Mouse (Mus musculus) heart, postnatal 25 days (tissue): Measurements from ENCODE around the gene Arhgef19. TPM values are rescaled to one million over a fixed set of nuclear protein-coding genes. Genes with fewer than 3 reads are reported as not detected.
A peak's percentile ranks its signal among the peaks of the same experiment; 100 is the strongest.

Source experiments
- DNase-seq: peaks from one replicate; pipeline ENCODE4 v3.0.0; 2022; ENCODE audit warnings: low spot score
- intact Hi-C: fragments of 180-260 bp; cut with DNase I; formaldehyde crosslinking; loops from one replicate; pipeline ENCODE4 v1.15.1; 2025
- total RNA-seq, 2 experiments: library from RNA; stranded (reverse); gene quantifications; 2 replicates each; pipeline ENCODE4 v1.2.3; 2021

The Arhgef19 gene
- total RNA-seq, 2 experiments from 2014 or later, result 28.5 to 36.4 TPM

DNA sequence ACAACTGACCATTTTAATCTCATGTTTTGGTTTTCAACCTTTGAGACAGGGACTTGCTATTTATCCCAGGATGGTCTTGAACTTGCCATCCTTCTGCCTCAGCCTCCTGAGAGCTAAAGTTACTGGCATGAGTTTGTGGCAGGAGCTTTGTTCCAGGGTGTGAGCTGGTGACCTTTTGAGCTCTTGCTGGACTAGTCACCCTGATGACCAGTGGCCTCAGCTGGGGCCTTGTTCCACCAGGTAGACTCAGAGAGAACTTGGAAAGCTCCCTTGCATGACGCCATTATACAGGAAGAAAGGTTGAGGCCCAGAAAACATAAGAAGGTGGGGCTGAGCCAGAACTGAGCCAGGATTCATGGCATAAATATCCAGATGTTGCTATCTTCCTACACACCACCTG is 41.2 kb downstream of the Arhgef19 start:
- intact Hi-C loops, result no loop called here
- no peak for DNase-seq

DNA sequence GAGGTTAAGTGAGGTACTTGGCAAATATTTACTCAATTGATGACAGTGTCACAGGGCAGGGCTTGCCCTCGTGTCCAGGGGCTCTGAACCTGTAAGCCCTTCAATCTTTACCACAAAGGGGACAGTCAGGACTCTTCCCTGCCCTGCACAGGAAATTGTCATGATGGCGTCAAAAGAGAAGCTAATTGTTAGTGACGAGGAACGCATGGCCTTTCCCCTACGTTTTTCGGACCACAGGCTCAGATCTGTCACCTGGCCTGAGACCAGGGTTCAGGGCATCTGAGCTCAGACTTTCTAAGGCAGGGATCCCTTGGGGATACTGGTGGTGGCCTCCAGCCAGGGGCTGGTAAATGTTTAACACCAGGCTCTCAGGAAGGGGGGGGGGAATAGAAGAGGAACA is 41.9 kb downstream of the Arhgef19 start:
- no peak for DNase-seq
- intact Hi-C loops, result no loop called here

DNA sequence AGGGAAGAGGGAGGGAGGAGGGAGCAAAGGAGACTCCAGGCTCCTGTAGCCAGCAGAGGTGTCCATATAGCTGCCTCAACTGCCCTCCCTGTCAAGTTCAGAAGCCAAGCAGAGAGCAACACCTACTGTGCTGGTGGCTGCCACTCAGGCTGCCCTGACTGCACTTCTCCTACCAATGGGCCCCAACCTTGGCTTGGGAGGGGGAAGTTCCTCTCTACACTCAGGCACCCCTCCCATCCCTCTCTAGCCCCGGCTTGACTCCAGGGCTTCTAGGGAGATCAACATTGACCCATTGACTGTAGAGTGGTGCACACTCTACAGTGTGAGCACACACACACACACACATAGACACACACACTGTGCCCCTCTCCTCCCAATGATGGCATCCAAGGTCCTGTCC is 42.3 kb downstream of the Arhgef19 start:
- DNase-seq, result no peak
- intact Hi-C loops, result no loop called here

DNA sequence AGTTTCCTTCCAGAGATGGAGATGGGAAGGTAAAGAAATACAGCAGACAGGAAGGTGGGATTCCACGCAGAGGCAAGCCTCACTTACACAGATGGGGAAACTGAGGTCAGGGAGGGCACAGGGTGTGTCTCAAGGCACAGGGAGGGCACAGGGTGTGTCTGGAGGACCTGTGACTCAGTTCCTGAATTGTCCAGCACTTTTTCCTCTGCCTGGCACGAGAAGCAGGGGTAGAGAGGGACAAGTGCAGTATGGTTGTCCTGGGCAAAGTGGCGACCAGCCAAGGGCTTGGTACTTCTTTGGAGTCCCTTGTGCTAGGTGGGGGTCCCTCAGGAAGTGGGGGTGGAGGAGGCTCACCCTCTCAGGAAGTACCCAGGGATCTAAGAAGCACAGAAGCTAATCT is 42.8 kb downstream of the Arhgef19 start:
- intact Hi-C loops, result no loop called here

DNA sequence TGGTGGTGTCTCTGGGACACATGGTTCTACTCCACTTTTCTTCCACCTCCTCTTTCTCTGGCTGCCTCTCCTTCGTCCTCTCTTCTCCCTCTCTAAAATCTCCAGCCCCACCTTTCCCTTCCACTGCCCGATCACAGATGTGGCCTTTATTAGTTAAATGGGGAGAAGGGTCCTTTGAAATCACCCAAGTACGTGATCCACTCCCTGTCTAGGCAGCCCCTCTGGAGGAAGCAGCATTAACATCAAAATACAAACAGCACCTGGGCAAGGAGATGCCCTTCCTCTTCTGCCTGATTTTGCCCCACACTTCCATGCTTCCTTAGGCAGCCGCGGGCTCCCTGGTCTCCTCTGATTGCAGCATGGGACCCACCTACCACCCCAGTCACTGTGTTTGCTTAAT is 43.3 kb downstream of the Arhgef19 start:
- intact Hi-C loops, result no loop called here

More for the DNA sequence above, 42.8 kb downstream of the Arhgef19 start:
- DNase-seq, result no peak

DNA sequence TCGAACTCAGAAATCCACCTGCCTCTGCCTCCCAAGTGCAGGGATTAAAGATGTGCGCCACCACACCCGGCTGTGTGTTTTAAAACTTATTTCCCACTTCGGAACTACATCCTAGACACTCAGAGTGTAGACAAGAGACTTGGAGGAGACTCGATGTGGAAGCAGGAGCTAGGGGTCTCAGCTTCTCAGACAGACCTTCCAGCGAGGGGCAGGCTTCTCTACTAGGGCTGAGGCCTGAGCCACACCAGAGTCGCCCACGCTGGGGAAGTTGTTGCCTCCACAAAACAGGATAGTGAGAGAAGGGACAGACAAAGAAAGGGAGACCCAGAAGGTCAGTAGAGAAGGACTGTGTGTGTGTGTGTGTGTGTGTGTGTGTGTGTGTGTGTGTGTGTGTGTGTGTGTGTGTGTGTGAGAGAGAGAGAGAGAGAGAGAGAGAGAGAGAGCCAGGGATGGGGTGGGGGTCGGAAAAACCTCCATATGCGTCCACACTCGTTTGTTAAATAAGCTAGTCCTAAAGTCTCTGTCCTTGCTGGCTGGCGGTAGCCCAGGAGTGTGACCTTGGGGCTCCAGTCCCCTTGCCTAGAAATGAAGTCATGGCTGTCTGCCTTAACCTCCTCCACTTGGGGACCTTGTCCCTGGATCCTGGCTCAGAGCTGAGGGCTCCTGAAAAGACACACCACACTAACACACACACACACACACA is 44.0 kb downstream of the Arhgef19 start:
- intact Hi-C loops, result no loop called here
- no peak for DNase-seq

More for the DNA sequence above, 43.3 kb downstream of the Arhgef19 start:
- DNase-seq, result no peak

DNA sequence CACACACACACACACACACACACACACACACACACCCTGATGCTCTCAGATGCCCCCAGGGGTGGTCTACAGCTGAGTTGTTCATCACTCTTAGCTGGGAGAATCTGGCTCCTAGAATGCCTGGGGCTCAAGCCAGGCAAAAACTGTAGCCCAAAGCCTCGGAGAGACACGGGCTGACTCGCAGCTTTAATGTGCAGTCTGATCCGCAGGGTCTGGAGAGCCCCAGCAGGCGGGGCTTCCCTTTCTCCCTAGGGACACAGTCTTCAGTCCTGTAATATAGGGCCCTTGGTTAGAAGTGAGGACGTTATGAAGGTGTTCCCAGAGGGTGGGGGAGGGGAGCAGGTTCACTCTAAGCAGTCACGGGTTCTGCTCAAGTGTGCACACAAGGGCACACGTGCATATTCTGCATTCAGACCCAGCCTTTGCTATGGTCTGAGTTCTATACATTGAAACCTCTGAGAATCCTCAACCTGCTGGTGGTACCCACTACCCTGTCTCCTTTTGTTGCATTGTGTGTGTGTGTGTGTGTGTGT is 44.6 kb downstream of the Arhgef19 start:
- DNase-seq, result no peak
- intact Hi-C loops, result no loop called here

DNA sequence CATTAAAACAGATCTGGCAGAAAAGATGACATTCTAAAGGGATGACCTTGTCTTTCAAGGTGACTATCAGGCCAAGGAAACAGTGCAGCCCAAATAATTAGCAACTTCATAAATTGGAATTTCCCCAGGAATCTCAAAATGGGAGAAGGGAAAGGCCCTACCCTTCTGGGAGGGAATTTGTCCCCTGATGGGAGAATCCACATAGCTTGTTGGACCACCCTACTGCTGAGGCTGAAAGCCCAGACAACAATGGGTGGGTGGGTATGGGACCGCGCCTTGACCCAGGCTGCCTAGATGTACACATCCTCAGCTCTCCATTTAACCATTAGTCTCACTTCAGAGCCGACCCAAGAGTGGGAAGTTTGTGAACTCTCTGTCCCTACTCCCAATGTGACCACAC is 45.2 kb downstream of the Arhgef19 start:
- intact Hi-C loops, result no loop called here
- no peak for DNase-seq

DNA sequence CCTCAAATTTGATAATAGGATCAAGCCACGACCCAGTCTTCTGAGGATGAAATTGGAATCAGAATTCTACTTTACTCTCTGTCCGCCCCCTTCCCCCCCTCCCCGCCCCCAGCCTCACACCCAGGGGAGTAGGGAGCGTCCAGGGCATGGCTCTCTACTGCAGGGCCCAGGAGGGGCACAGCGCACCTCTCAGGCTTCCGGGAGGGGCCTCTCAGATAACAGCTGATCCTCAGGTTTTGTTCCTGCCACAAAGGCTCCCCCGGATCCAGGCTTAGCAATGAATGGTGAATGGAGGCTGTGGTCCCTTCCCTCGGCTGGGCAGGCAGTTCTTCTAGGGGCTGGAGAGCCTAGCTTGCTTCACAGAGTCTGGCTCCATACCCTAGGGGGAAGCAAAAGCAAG is 45.8 kb downstream of the Arhgef19 start:
- intact Hi-C loops, result loop anchor here (5.0 kb wide), 1 partner anchor 67 kb away; no protein-coding TSS in a partner anchor

DNA sequence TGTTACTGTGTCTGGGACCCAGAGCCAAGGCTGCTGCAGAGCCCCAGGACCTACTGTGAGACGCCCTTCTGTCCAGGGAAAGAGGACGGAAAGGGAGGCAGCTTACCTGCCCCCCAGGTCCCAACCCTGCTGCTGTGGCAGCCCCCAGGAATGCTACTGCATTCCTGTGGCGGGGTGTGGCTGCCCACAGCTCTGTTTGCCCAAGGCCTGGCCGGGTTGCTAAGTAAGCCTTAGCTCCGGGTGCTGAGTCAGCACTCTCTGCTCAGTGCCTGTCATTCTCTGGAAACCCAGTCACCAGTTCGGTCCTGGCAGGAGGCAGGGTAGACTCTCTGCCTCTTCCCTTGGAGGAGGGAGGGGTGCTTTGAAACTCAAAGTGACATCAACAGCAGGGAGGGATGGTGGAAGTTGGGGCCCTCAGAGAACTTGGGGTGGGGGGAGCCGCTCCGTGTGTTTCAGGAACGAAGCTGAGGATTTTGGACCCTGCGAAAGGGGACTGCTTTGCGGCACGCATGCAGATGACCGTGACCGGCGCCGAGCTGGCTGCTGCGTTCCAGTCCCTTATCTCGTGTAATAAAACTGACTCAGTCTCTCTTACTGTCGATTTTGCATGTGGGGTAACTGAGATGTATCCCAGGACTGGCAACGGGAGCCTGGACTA is 47.7 kb downstream of the Arhgef19 start:
- intact Hi-C loops, result loop anchor here (5.0 kb wide), 1 partner anchor 65 kb away; no protein-coding TSS in a partner anchor
- DNase-seq, result no peak

More for the DNA sequence above, 45.8 kb downstream of the Arhgef19 start:
- no peak for DNase-seq

DNA sequence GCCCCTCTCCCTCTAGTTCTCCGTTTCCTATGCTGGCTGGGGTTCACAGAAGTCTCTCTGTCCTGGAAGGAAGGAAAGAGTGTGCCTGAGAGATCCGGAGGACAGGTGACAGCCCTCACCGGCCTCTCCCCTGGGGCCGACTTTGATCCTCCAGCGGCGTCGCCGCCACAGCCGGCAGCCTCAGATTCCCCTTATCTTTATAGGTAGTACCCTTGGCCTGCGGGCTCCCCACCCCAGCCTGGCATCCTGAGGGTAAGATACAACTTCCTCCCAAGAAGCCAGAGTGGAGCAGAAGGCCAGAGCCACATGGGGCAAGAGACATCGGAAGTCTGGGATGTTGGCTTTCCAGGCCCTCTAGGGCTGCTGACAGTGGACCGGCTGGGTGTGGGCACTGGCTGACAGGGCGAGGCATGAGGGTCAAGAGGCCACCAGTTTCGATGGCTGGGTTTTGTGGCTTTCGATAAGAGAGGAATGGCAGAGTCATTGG is 48.3 kb downstream of the Arhgef19 start:
- DNase-seq, result no peak
- intact Hi-C loops, result loop anchor here (5.0 kb wide), 1 partner anchor 65 kb away; no protein-coding TSS in a partner anchor

DNA sequence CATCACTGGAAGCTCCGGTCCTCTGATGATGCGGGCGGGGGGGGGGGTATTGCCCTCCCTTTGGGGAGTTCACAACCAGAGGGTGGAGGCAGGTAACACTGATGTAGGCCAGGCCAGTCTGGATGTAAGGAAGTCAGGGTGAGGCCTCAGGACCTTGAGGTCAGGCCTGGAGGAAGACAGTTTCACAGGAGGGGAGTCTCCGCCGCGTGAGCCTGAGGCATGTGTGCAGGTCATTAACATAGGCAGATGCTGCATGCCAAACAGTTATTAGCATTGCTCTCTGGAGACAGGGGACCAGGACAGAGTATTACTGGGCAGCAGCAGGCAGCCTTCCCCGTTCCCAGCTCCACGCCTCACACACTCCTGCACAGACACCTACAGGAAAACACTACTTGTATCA is 48.9 kb downstream of the Arhgef19 start:
- intact Hi-C loops, result loop anchor here (5.0 kb wide), 1 partner anchor 64 kb away; no protein-coding TSS in a partner anchor
- no peak for DNase-seq

DNA sequence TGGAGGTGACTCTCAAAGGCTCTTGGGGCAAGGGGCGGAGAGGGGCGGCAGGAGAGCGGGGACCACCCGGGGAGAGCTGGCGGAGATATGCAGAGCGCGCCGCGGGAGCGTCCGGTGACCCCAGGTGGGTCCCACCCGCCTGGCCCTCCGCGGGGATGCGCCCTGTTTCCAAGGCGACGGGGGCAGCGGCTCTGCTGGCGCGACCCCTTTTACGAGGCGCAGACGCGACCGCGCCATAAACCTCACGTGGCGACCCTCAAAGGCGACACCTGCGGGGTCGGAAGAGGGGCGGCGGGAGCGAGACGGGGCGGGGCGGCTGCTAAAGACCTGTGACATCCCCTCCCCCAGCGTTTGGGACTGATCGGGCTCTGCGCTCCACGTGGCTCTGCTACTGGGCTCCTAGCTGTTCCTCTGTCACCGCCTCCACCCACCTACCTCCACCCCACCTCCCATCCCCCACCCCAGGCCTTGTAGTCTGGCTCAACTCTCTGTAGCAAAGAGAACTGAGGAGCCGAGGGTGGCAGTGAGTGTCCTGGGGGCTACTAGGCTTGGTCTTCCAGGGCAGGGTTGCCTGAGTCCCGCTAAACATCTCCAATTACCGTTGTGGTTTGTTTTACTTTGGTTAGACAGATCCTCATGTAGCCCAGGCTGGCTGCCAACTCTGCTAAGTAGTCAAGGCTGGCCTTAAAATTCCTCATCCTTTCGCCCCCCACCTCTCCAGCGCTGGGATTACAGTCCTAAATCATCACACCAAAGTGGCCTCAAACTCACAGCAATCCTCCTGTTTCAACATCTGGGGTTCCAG is 52.5 kb downstream of the Arhgef19 start:
- no peak for DNase-seq
- intact Hi-C loops, result no loop called here

DNA sequence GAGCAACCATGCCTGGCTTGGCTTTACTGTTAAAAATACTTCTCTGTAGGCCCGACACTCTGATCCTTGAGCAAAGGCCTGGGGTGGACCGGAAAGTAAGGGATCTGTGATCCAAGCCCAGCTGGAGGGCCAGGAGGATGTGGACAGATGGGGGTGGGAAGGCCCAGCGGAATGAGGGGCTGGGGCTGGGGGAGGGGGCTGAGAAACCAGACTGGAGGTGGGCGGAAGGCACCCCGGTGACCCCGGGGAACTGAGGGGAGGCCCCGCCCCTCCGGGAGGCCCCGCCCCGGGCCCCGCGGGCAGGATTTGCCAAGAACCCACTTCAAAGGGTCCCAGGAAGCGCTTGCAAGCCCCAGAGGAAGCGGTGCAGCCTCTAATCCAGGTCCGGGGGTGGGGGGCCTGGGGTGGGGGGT is 56.5 kb downstream of the Arhgef19 start:
- intact Hi-C loops, result no loop called here
- DNase-seq, result no peak

DNA sequence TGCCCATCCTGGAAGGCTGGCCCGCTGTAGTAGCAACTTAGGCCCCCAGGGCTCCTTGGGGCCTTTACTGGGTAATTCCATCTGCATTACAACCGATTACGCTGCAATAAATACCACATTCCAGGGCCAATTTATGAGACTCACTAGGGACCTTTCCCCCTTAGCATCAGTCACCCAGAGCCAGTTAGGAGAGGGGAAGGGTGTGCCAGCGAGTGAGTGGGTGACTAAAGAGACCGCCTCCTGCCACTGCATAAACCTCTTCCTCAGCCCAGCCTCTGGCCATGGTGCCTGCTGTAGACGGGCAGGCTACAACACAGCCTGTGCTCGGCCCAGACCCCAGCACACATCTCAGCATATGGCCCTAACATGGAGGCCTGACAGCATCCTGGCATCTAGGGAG is 58.6 kb downstream of the Arhgef19 start:
- no peak for DNase-seq
- intact Hi-C loops, result no loop called here

DNA sequence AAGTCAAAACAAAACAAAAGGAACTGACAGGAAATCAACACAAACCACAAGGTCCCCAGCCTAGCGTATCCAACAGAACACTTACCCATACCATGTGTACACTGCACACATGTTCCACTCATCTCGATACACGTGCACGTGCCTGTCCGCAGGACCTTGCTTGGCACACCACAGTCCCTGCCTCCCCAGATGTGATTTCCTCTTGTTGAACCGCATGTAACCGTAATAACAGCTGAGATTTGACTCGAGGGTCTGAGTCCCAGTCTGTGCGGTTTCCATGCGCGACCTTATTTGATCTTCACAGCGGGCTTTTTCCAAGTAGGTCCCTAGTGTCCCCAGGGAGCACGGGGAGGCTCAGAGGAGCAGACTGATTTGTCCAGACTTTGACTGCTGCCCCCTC is 60.1 kb downstream of the Arhgef19 start:
- intact Hi-C loops, result no loop called here
- no peak for DNase-seq

DNA sequence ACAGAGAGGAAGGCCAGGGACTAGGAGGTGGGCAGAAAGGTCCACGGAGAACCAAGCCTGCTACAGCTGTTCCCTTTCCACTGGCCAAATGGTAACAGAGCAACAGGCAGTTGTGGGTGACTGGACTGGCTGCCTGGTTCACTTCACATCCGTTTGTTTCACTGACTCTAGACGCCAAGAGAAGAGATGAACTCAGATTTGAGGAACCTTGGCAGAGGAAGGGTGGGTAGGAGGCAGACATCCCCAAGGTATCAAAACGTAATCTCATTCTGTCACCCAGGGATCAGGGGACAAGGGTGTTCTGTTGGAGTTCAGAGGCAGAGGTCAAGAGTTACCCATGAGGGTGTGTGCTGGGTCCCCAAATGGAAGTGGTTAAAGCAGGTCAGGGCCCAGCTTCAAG is 60.9 kb downstream of the Arhgef19 start:
- intact Hi-C loops, result loop anchor here (2.0 kb wide), 1 partner anchor 21 kb away; no protein-coding TSS in a partner anchor
- DNase-seq, result no peak

DNA sequence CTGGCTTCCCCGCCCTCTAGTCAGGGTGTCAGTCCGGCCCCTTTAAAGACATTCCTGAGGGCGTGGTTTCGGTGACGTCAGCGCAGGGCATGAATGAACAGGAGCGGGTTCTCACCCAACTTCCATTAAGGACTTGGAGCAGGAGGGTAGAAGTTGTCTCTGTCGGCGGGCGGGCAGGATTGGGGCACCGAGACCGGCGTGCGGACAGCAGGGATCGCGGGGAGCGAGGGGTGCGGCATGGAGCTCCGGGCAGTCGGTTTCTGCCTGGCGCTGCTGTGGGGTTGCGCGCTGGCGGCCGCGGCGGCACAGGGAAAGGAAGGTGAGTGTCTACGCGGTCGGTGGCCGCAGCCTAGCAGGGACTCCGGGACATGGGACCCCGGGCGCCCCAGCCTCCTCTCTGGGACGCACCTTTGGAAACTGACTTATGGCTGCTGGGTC is 61.8 kb downstream of the Arhgef19 start, which contains the start of gene Epha2:
Epha2 (plus strand) TSS at position 125 of the 438 bp plus-strand sequence.
- DNase-seq, result peak; percentile 84
- intact Hi-C loops, result loop anchor here (2.0 kb wide), 1 partner anchor 22 kb away; no protein-coding TSS in a partner anchor

DNA sequence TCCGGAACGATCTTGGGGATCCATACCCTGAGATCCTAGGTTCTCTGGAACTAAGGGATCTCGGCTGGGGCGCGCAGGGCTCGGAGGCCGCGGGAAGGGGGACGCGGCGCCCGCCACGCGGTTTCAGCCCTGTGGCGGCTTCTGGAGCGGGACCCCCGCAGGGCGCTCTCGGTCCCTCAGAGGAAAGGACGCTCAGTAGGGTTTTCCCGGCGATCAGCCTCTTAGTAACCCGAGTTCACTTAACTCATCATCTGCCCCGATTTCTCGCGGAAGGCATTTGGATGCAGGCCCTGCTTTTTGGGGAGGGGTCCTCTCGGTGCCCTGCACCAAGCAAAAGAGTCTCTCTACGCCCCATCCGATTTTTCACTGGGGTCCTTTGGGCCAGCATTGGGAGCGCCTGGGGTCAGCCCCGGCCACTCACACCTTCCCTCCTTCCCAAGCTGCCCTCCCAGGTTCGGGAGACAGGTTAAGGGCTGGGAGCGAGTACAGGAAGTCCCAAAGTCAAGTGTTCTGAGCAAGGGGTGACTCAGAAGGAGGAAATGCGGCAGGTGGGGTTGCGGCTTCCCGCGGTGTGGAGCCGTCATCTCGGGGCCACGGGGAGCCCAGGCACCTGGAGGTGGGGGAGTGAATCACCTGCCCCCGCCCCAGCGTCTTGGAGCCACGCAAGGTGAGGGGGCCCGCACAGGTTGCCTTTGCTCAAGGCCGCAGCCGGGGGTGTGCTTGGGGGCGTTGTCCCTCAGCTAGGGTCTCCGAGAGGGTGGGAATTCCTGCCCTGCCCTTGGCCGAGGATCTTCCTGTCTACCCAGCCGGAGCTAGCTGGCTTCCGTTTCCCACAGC is 62.5 kb downstream of the Arhgef19 start:
- intact Hi-C loops, result loop anchor here (2.0 kb wide), 1 partner anchor 23 kb away; no protein-coding TSS in a partner anchor
- no peak for DNase-seq
